Mouse (Mus musculus) gastrocnemius, postnatal 36 days (tissue): Measurements from ENCODE around the gene Ube2cbp. TPM values are rescaled to one million over a fixed set of nuclear protein-coding genes. Genes with fewer than 3 reads are reported as not detected.

ENCODE experiments used
- DNase-seq, 2 experiments: peaks; one replicate each; pipeline ENCODE4 v3.0.0; 2022
- intact Hi-C: fragments of 180-260 bp; cut with DNase I; formaldehyde crosslinking; loops from one replicate; pipeline ENCODE4 v1.15.1; 2025
- total RNA-seq, 2 experiments: library from RNA; stranded (reverse); gene quantifications; 2 replicates each; pipeline ENCODE4 v1.2.3; 2021

Gene Ube2cbp
- total RNA-seq, 2 experiments from 2014 or later, result 2.6 to 2.8 TPM

DNA sequence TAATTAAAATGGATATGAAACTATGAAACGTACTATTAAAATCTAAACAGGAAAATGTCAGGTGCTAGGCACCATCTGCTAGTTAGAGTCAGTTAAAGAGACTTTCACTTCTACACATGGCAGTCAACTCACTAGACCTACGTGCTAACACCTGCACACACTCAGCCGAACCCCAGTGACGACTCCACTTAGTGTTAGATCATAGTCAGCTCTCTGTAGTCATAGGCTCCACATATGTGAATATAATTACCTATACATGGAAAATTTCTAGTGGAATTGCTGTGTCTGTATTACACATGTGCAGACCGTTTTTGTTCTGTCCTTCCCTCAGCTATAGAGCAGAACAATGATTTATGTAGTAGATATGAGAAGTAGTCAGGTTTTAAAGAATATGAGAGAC is 130.4 kb downstream of the Ube2cbp start:
- intact Hi-C loops, result no loop called here
- no peak for DNase-seq

- no peak for DNase-seq
- intact Hi-C loops, result no loop called here
Observed at GRCm38 (mm10) chr9:86330591-86330990, 134.2 kb downstream of the Ube2cbp start.

- DNase-seq, result no peak
- intact Hi-C loops, result no loop called here
Observed at GRCm38 (mm10) chr9:86328270-86328669, 136.5 kb downstream of the Ube2cbp start.

DNA sequence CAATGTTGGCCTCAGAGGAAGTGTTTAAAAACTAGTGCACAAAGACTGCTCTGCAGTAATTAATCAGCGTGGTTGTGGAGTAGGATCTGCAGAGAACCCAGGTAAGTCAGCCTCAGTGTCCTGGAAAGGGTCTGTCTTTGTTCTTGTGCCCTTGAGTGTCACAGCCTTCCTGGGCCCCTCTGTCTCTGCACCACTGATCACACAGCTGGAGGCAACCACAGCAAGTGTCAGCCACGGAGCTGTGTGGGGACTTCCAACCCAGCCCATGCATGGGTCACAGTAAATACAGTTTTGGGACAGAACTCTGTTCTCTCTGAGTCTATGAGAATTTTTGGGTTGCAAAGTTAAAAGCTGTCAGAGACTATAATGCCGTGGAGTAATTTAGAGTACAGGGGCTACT is 137.4 kb downstream of the Ube2cbp start:
- intact Hi-C loops, result no loop called here
- no peak for DNase-seq

DNA sequence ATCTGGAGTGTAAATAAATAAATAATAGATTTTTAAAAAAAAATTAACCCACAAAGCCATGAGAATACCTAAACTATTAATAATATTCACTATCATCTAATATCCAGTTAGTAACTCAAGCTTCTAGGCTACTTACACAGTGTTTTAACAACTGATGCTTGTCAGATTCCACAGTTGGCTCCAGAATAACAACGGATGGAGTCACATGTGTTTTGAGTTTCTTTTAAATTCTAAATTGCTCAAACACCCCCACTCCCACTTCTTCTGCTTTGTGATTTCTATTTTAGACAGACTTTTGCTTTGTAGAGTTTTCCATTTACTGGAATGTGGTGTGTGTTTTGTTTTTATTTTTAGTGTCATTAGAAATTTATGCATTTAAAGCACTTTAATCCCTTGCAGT is 140.0 kb downstream of the Ube2cbp start:
- no peak for DNase-seq
- intact Hi-C loops, result no loop called here

DNA sequence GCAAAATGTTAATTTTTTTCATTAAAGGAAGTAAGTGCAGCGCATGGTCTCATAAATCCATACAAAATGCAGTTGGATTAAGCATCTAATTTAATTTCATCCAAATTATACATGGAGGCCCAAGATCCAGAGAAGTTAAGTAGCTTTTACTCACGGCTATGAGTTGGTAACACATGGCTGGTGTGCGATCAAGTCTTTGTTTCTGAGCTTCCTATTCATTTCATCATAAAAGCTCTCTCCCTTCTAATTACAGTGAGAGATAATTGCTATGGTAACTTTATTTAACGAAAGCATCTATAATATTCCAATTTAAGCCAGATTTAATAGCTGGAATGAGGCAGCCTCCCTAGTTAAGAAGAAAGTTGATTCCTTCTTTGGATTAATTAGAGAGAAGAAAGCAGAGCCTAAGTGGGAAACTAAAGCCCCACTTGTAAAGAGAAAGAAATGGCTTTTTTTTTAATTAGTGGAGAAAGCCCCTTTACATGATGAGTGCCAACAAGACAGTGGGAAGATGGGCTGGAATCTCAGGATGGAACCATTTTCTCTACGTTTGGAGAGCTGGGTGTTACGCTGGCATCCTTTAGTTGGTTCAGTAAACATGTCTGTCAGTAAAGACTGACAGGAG is 145.1 kb downstream of the Ube2cbp start:
- intact Hi-C loops, result no loop called here
- DNase-seq, result no peak

- no peak for DNase-seq
- intact Hi-C loops, result no loop called here
Observed at GRCm38 (mm10) chr9:86315700-86316099, 149.1 kb downstream of the Ube2cbp start.

GRCm38 (mm10) chr9:86308616-86309015 is 156.1 kb downstream of the Ube2cbp start:
- no peak for DNase-seq
- intact Hi-C loops, result no loop called here

GRCm38 (mm10) chr9:86306556-86306955 is 158.2 kb downstream of the Ube2cbp start:
- intact Hi-C loops, result no loop called here
- no peak for DNase-seq

DNA sequence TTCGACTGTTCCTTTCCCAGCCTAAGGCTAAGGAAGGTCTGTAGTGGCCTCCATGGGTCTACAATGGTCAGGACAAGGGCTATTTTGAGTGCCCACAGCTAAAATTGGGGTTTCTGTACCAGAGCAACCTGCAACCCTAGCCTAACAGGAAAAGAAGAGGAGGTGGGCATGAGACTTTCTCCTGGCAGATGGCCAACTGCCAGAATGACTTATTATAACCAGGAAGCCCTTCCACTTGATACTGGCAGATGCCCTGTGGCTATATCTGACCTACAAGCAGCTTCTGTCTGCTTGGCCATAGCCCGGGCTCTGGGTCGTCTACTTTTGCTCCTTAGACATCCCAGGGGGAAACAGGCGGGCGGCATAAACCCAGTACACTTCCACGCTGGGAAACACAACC is 163.3 kb downstream of the Ube2cbp start:
- DNase-seq, result no peak
- intact Hi-C loops, result no loop called here

DNA sequence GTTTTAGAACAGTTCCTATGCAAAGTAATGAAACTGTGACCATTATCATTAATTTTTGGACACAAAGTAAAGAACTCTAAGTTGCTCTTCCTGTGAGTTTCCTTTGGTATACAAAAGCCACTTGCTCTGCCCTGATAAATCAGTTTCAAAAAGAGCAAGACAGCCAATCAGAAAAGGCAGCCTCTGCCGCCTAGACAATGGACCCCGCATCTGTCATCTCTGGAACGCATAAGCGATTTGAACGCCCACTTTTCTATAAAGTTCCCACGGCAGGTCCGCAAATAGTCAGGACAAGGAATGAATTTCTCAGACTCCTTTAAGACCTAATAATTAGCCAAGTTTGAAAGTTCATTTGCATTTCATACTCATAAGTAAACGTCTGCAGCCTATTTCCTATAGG is 166.2 kb downstream of the Ube2cbp start:
- DNase-seq, result no peak
- intact Hi-C loops, result no loop called here

DNA sequence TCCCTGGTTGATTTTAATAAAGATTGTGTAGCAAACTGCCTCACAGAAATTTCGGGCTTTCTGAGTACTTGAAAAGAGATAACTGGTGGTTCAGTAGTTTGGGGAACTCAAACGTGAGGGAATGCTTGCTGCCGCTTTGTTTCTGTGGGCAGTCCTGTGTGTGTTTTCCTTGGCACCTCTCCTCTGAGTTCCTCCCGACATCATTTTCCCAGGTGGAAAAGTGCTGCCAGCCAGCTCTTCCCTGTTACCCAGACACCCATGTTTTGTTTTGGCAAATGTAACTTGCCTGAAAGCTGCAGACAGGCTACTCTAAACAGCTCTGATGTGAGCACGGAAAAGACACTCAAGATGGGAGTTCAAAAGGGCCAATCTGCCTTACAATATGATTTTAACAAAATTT is 166.6 kb downstream of the Ube2cbp start:
- no peak for DNase-seq
- intact Hi-C loops, result no loop called here

GRCm38 (mm10) chr9:86296683-86297638 is 167.8 kb downstream of the Ube2cbp start:
- intact Hi-C loops, result no loop called here
- no peak for DNase-seq

- intact Hi-C loops, result no loop called here
- no peak for DNase-seq
Observed at GRCm38 (mm10) chr9:86287570-86287954, 177.2 kb downstream of the Ube2cbp start.

GRCm38 (mm10) chr9:86286830-86287569 is 177.8 kb downstream of the Ube2cbp start:
- no peak for DNase-seq
- intact Hi-C loops, result no loop called here

- no peak for DNase-seq
- intact Hi-C loops, result no loop called here
Observed at GRCm38 (mm10) chr9:86282555-86282954, 182.2 kb downstream of the Ube2cbp start.

DNA sequence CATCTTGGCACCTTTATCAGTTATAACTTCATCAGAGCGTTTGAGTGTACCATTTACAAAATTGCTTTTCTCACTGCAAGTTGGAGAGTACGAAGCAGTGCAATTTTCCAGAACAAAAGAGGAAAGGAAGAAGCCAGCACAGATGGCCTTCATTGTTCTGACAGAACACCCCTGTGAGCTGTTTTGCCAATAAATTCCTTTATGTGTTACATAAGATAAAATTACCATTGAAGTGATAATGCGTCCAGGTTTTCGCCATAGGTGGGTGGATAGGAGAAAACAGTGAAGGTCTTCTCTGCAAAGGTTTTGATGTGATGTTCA is 183.6 kb downstream of the Ube2cbp start:
- intact Hi-C loops, result no loop called here
- no peak for DNase-seq

DNA sequence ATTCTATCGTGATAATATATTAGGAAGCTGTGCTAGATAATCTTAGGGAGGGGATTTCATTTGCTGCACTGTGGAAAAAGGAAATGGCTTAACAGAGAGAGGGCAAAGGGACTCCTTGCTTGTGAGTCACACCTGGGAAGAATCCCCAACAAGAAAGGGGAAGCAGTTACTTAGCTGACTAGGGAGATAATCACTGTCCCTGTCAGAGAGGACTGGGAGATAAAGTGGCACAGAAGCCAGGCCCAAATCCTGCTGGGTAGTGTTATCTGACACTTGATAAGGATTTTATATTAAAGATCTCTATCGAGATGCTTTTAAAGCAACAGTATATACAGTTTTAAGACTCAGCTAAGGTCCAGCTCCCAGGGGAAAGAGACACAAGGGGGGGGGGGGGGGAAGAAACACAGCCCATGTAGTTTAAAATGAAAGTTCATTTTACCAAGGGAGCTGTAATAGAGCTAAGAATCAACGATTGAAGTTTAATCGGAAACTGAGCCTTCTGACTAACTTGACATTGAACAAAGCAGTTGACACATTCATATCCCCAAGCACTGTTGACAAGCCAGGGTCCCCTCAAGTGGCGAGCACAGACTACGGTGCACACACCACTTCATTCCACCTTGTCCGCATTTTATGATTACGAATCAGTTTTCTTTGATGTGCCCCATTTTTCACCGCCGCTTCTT is 184.1 kb downstream of the Ube2cbp start:
- intact Hi-C loops, result no loop called here
- no peak for DNase-seq

DNA sequence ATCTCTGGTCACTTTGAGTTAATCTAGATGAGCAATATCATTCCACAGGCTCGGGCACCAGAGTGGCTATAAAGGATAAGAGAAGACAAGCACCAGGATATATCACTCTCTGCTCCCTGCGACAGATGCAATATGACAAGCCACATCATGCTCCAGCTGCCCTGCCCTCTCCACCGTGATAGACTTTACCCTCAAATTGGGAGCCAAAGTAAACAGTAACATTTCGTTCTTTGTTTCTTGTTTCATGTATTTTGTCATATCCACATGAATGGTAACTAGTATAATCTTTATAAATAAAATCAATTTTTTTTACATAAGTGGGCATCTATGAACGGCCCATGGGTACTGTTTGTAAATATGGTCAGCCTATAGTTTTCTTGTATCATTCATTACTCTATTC is 195.2 kb downstream of the Ube2cbp start:
- no peak for DNase-seq
- intact Hi-C loops, result no loop called here

DNA sequence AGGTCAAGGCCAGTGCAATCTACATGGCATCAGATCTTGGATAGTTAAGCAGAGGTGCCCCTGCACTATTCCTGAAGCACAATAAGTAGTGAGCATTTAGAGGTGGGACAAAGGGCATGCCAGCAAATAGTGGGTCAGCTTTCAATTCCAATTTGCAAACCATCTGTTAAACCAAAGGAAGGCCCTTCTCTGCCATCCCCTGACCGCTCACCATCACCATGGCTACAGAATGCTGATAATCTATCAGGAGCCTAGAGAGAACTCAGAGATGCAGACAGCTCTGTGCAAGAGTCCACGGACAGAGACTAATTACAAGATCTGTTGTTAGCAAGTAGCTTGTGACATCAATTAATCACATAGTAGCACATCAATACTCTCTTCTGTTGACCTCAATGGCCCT is 198.1 kb downstream of the Ube2cbp start:
- DNase-seq, result no peak
- intact Hi-C loops, result no loop called here
